Mouse (Mus musculus) frontal cortex, adult (tissue): ENCODE results near the gene Gldc.
A peak's percentile ranks its signal among the peaks of the same experiment; 100 is the strongest.

Source experiments
- ATAC-seq: cut with Nextera tagmentation; 2 replicates; pipeline ENCODE4 v1.9.2; 2017; ENCODE audit warnings: mild to moderate bottlenecking, moderate library complexity, mixed read lengths; ENCODE audit not compliant: low TSS enrichment

Gldc gene

GRCm38 (mm10) chr19:30107221-30107845 is 67.9 kb downstream of the Gldc start:
- ATAC-seq = no peak

- no peak for ATAC-seq
Observed at GRCm38 (mm10) chr19:30105045-30105842, 70.0 kb downstream of the Gldc start.

- ATAC-seq = no peak
Observed at GRCm38 (mm10) chr19:30102620-30103019, 72.6 kb downstream of the Gldc start.

DNA sequence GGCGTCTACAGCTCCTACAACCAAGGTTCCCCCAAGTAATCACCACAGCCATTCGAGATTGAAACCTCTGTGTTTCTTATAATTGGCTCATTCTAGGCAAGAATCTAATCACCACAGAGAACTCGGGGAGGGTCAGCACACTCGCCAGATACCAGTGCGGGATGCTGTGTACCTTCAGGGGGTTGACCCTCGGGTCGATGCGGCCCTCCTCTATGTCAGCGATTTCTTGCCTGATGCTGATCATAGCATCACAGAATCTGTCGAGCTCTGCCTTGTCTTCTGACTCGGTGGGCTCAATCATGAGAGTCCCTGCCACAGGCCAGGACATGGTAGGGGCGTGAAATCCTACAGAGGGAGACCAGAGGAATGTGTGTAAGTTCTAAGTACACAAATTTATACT is 74.7 kb downstream of the Gldc start:
- no peak for ATAC-seq

DNA sequence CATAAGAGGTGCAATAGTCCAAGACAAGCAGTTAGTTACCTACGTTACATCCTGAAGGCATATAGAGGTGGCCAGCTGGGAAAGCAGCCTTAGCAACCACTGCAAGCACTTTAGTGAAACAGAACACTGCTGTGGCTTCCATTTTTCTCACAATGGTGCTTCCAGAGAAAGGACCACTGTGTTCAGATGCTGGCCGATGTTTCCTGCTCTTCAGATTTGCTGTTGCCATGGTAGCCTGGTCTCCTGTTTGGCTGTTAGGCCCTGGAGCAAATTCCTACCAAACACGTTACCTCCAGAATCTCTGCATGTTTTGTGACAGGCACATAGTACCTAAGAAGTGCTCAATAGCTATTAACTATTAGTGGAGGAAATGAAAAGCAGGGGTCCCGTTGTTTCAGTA is 78.2 kb downstream of the Gldc start:
- no peak for ATAC-seq

- ATAC-seq = no peak
Observed at GRCm38 (mm10) chr19:30096186-30096585, 79.0 kb downstream of the Gldc start.

GRCm38 (mm10) chr19:30091644-30092295 is 83.5 kb downstream of the Gldc start:
- peak; percentile 32; the same call in 1 of the 2 replicates for ATAC-seq

- ATAC-seq = peak; percentile 58
Observed at GRCm38 (mm10) chr19:30090163-30090562, 85.1 kb downstream of the Gldc start.

DNA sequence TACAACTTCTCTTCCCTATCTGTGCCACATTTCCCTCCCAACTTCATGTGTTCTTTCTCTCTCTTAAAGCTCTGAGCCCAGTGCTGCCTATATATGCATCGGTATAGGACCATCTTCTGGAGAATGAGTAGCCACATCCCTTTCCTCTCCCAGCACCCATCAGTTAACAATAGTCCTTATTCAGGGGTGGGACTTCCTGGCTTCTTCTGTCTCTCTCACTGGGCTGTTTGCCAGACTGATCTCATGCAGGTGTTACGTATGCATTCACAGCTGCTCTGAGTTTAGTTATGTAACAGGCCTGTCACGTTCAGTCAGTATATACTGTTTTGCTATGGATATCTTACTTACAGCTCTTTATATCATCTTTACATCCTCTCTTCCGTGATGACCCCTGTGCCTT is 109.4 kb downstream of the Gldc start:
- peak; percentile 57 for ATAC-seq

GRCm38 (mm10) chr19:30054218-30054617 is 121.0 kb downstream of the Gldc start:
- no peak for ATAC-seq

- ATAC-seq = no peak
Observed at GRCm38 (mm10) chr19:30051479-30051878, 123.8 kb downstream of the Gldc start.

- no peak for ATAC-seq
Observed at GRCm38 (mm10) chr19:30050584-30050983, 124.6 kb downstream of the Gldc start.
